Mouse (Mus musculus): Measurements from ENCODE around the gene Pcbp4. TPM values are rescaled to one million over a fixed set of nuclear protein-coding genes. Genes with fewer than 3 reads are reported as not detected.

Gene Pcbp4
- polyA plus RNA-seq, 1 experiment from 2014 or later: 61.8 TPM

DNA sequence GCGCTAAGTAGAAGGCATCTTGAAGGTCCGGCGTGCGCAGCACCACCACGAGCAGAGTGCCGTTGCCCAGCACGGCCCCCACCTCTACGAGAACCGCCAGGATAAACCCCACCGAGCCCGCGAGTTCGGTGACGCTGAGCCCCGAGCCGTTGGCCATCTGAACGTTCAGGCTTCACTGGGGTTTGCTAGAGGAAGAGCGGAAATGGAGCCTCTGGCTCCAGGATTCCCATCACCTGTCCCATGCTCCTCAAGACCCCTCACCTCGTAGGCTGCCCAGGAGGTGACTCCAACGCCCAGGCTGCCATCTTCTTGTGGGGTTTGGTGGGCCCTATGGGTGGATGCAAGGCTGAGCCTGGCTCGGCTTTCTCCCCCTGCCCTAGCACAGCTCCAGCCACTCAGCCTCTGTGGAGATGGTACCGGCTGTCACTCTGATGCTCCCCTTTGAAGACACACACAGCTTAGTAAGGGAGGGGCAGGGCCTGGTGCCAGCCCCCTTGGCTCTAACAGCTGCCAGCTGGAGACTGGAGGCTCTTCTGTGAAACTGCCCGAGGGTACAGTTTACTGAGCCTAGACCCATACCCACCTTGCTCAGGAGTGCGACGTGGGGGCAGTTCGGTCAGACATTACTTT is 12.6 kb downstream of the Pcbp4 start, which contains the start of gene Gpr62:
Gene Gpr62 (minus strand): TSS at position 368 of the 630 bp plus-strand sequence.
- 34% methylated on average over 26 of the region's 26 CpGs for WGBS
- H3K27me3 ChIP-seq: peaks cover 17% of the 10 kb centered on the region; the same call in 1 of the 2 replicates
- peak within 1 kb of the TSS; percentile 99 for H3K4me2 ChIP-seq
- no peaks in the 10 kb centered on the region for H3K9me3 ChIP-seq (replicated peaks)
- peaks cover 20% of the 10 kb centered on the region for H3K4me1 ChIP-seq (replicated peaks)
- H3K4me3 ChIP-seq: peak within 1 kb of the TSS; percentile 61
- H3K27ac ChIP-seq: peak within 1 kb of the TSS; percentile 41
- ATAC-seq (replicated peaks; ENCODE audit: insufficient number of reproducible peaks, insufficient read depth, low FRiP score, low read depth): no peak
- peaks cover 26% of the 10 kb centered on the region for H3K36me3 ChIP-seq
- H3K9ac ChIP-seq: peak within 1 kb of the TSS; percentile 58

DNA sequence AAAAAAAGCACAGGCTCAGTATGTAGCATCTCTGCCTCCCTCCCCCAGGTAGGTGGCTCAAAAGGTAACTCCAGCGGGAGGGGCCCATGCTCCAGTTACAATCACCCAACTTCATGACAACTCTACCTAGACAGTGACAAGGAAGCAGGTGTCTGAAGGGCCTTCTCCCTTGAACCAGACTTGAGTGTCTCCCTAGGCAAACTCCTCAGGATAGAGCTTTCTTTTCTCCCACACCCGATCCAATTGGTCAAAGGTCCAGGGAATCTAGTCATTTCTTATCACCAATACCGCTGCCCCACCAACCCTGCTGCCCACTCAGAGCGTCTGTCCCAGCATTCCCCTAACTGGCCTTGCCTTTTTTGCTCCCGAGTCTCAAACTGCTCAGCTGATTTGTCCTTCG is 13.6 kb downstream of the Pcbp4 start:
- Histone ChIP-seq H3K9me3 (replicated peaks) (no peaks in the 10 kb centered on the region), H3K36me3 (peaks cover 19% of the 10 kb centered on the region), H3K27me3 (peaks cover 17% of the 10 kb centered on the region; the same call in 1 of the 2 replicates), H3K4me2 (no peak overlapping the region), H3K4me3 (no peak overlapping the region), H3K4me1 (replicated peaks) (peaks cover 19% of the 10 kb centered on the region), H3K27ac (no peak overlapping the region), H3K9ac (no peak overlapping the region)
- 83% methylated on average over 6 of the region's 6 CpGs for WGBS
- ATAC-seq (replicated peaks; ENCODE audit: insufficient number of reproducible peaks, insufficient read depth, low FRiP score, low read depth): no peak

DNA sequence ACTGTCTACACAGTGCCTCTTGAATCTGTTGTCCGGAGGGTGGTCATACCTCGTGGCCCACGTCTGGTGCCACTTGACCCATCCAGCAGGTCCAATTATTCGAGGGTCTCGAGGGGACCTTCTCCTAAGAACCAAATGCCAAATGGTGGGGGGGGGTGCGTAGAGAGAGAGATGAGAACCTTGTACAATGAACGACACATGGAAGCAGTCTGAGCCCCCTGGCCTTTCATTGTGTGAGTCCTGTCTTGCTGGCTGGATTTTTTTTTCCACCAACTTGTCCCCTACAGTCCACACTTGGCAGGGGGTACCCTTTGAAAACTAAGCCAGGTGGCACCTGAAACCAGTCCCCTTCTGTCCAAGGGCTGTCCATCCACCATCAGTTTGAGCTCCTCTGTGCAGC is 14.7 kb downstream of the Pcbp4 start:
- Histone ChIP-seq H3K4me3 (no peak overlapping the region), H3K9me3 (replicated peaks) (no peaks in the 10 kb centered on the region), H3K27me3 (peaks cover 17% of the 10 kb centered on the region; the same call in 1 of the 2 replicates), H3K27ac (no peak overlapping the region), H3K4me1 (replicated peaks) (peaks cover 29% of the 10 kb centered on the region), H3K4me2 (no peak overlapping the region), H3K9ac (no peak overlapping the region), H3K36me3 (peaks cover 10% of the 10 kb centered on the region)
- WGBS: 85% methylated on average over 7 of the region's 7 CpGs
- no peak for ATAC-seq (replicated peaks; ENCODE audit: insufficient number of reproducible peaks, insufficient read depth, low FRiP score, low read depth)

DNA sequence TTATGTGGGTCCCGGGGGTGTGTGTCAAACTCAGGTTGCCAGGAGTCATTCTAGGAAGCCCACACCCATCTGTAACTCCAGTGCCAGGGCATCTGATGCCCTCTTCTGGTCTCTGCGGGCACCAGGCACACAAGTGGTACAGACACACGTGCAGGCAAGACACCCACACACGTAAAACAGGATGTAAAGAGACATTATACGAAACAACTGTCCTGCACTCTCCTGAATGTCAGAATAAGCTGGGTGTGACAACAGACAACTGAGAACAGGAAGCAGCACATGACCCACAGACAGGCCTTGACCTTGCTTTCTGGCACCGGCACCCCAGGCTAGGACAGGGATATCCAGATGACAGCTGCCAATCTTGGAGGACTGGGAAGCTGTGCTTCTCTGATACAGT is 16.2 kb downstream of the Pcbp4 start:
- Histone ChIP-seq H3K4me2 (no peak overlapping the region), H3K4me1 (replicated peaks) (peaks cover 34% of the 10 kb centered on the region), H3K27ac (no peak overlapping the region), H3K4me3 (no peak overlapping the region), H3K36me3 (no peaks in the 10 kb centered on the region), H3K9ac (no peak overlapping the region), H3K27me3 (peaks cover 9% of the 10 kb centered on the region; the same call in 1 of the 2 replicates), H3K9me3 (replicated peaks) (no peaks in the 10 kb centered on the region)
- 57% methylated on average over 6 of the region's 6 CpGs for WGBS
- ATAC-seq (replicated peaks; ENCODE audit: insufficient number of reproducible peaks, insufficient read depth, low FRiP score, low read depth): no peak

DNA sequence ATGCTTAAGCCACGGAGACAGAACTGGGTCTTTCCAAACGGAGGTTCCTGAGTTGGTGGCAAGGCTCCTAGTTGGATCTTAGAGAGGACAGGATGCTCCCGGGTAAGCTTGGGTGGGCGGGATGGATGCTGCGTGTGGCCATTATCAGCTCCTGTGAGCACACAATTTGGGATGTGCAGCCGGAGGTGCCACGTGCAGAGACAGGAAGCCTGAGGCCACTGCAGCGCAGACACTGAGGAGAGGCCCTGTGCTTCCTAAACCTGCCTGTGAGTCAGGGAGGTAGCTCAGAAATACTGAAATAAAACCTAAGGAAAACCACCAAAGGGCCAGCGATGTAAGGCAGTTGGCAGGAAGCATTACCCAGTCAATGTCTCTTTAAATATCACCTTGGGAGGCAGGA is 16.7 kb downstream of the Pcbp4 start:
- Histone ChIP-seq H3K4me1 (replicated peaks) (peaks cover 33% of the 10 kb centered on the region), H3K4me3 (no peak overlapping the region), H3K9me3 (replicated peaks) (no peaks in the 10 kb centered on the region), H3K4me2 (no peak overlapping the region), H3K9ac (no peak overlapping the region), H3K36me3 (no peaks in the 10 kb centered on the region), H3K27ac (no peak overlapping the region), H3K27me3 (peaks cover 7% of the 10 kb centered on the region; the same call in 1 of the 2 replicates)
- WGBS: 53% methylated on average over 9 of the region's 9 CpGs
- no peak for ATAC-seq (replicated peaks; ENCODE audit: insufficient number of reproducible peaks, insufficient read depth, low FRiP score, low read depth)

DNA sequence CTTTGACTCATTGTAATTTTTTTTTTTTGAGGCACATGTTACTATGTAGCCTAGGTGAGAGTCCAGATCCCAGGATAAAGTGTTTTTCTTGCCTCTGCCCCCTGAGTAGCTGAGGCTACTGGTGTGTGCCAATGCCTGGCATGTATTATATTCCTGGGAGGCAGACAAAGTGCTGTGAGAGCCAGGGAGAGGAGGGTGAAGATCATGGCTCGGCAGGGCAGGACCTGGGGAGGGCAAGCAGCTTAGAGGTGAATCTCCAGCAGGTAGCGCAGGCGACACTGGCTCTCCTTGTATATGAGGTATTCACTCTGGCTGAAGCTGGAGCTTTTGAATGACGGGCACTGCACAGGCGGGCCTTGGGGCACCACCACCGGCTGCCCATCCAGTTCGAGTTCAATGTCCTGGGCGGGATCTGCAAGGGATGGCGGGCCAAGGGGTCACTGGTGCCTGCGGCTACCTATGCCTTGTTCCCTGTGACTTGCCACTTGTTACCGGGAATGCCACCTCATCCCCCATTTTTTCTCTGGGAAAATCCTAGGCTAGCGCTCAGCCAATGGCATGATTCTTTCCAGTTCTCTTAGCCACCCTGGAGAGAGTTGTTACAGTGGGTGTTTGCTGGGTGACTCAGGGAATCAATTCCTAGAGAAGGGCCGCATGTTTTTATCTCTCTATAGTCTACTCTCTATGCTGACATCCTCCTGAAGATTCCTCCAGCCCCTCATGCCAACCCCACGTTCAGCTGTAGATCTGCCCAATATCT is 18.1 kb downstream of the Pcbp4 start:
- H3K36me3 ChIP-seq: no peaks in the 10 kb centered on the region
- no peak overlapping the region for H3K4me3 ChIP-seq
- no peak overlapping the region; the same call in 1 of the 2 replicates for H3K9ac ChIP-seq
- no peak for ATAC-seq (replicated peaks; ENCODE audit: insufficient number of reproducible peaks, insufficient read depth, low FRiP score, low read depth)
- no peak overlapping the region for H3K27ac ChIP-seq
- no peaks in the 10 kb centered on the region for H3K9me3 ChIP-seq (replicated peaks)
- H3K4me1 ChIP-seq (replicated peaks): peaks cover 36% of the 10 kb centered on the region
- 62% methylated on average over 14 of the region's 14 CpGs for WGBS
- H3K27me3 ChIP-seq: peaks cover 4% of the 10 kb centered on the region; the same call in 1 of the 2 replicates
- H3K4me2 ChIP-seq: peak overlapping the region; percentile 47

DNA sequence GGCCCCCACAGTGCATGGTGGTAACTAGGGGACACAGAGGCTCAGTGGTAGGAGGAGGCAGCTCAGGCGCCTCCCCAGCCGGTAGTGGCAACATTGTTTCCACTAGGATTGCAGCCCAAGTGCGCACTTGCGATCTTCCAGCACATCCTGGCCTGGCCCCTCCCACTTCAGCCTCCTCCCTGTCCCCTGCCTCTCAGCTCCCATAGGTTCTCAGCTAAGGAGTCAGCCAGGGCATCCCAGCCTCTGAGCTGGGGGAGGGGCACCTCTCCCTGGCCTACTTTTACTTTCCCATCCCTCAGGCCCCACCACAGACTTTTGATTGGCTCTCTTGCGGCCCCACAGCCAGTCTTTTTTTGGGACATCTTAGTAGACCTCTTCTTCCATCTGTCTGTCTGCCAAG is 18.8 kb downstream of the Pcbp4 start:
- H3K9ac ChIP-seq: no peak overlapping the region
- ATAC-seq (replicated peaks; ENCODE audit: insufficient number of reproducible peaks, insufficient read depth, low FRiP score, low read depth): no peak; the same call in 1 of the 2 replicates
- H3K27ac ChIP-seq: peak overlapping the region; percentile 44
- 14% methylated on average over 5 of the region's 5 CpGs for WGBS
- no peaks in the 10 kb centered on the region for H3K9me3 ChIP-seq (replicated peaks)
- peaks cover 2% of the 10 kb centered on the region; the same call in 1 of the 2 replicates for H3K27me3 ChIP-seq
- no peak overlapping the region for H3K4me3 ChIP-seq
- no peaks in the 10 kb centered on the region for H3K36me3 ChIP-seq
- peaks cover 42% of the 10 kb centered on the region for H3K4me1 ChIP-seq (replicated peaks)
- H3K4me2 ChIP-seq: peak overlapping the region; percentile 47

DNA sequence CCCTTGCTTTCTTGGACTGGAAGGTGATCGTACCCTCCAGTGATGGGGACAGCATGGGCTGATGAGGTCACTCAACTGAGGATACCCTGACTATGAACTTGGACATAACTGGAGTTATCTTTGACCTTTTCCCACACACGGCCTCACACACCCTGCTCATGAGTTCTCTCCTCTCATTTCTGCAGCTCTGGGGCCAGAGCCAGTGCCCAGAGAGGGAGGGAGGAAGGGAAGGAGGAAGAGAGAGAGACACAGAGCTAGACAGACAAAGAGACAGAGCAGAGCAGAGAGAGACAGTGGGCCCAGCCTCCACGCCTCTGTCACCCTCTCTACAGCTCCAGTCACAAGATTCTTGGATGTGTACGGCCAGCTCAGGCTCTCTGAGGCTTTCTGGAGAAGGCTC is 19.2 kb downstream of the Pcbp4 start:
- Histone ChIP-seq H3K4me2 (no peak overlapping the region), H3K36me3 (no peaks in the 10 kb centered on the region), H3K4me1 (replicated peaks) (peaks cover 42% of the 10 kb centered on the region), H3K27me3 (no peaks in the 10 kb centered on the region), H3K27ac (peak overlapping the region; percentile 44), H3K9me3 (replicated peaks) (no peaks in the 10 kb centered on the region), H3K9ac (no peak overlapping the region), H3K4me3 (no peak overlapping the region)
- ATAC-seq (replicated peaks; ENCODE audit: insufficient number of reproducible peaks, insufficient read depth, low FRiP score, low read depth): no peak
- WGBS: 54% methylated on average over 4 of the region's 4 CpGs

DNA sequence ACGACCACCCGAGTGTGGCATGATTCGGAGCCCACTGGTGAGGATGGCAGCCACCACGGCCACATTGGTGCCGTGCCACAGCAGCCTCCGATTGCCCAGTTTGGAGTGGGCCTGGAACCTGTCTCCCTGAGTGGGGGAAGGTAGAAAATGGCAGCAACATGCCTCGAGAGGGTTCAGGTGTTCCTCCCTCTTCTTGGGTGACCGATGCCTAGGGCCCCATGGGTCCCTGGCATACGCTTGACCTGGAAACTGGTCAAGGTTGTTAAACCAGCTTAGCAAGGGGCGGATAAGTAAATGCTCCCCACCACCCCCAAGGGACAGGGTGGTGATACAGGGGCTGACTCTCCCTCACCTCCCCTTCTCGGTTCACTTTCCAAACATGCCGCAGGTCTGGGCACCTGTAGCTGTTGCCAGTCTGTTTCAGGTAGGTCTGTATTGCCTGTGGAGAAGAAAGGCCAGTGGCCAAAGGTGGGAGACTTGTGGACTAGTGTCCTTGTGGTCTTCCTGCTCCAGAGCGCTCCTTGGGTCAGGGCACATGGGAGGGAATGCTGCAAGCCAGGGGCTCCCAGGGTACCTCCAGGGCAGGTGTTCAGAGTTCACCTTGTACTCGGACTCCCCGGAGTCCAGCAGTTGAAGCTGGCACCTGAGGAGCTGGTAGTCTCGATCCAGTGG is 20.1 kb downstream of the Pcbp4 start:
- WGBS: 86% methylated on average over 16 of the region's 16 CpGs
- Histone ChIP-seq H3K9me3 (replicated peaks) (no peaks in the 10 kb centered on the region), H3K4me1 (replicated peaks) (peaks cover 50% of the 10 kb centered on the region), H3K27ac (no peak overlapping the region), H3K36me3 (no peaks in the 10 kb centered on the region), H3K27me3 (no peaks in the 10 kb centered on the region), H3K9ac (no peak overlapping the region), H3K4me2 (no peak overlapping the region), H3K4me3 (no peak overlapping the region)
- no peak for ATAC-seq (replicated peaks; ENCODE audit: insufficient number of reproducible peaks, insufficient read depth, low FRiP score, low read depth)

DNA sequence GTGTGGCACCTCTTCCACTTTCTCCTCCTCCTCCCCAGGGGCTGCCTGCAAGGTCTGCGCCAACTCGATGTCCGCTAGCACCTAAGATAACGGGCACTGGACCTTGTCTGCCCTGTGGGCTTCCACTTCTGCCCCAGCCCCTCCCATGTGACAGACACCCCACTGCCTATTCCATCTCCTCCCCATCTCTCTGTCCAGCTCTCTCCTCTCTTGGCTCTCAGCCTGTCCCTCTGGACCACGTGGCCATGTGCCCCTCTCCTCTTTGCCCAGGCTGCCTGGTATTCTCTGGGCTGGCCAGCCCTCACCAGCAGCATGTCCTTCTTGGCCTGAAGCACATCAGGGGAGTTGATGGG is 20.6 kb downstream of the Pcbp4 start:
- Histone ChIP-seq H3K9ac (no peak overlapping the region), H3K36me3 (no peaks in the 10 kb centered on the region), H3K27ac (no peak overlapping the region), H3K9me3 (replicated peaks) (no peaks in the 10 kb centered on the region), H3K4me3 (no peak overlapping the region), H3K4me2 (no peak overlapping the region), H3K27me3 (no peaks in the 10 kb centered on the region), H3K4me1 (replicated peaks) (peaks cover 51% of the 10 kb centered on the region)
- no peak for ATAC-seq (replicated peaks; ENCODE audit: insufficient number of reproducible peaks, insufficient read depth, low FRiP score, low read depth)
- WGBS: 69% methylated on average over 5 of the region's 5 CpGs

DNA sequence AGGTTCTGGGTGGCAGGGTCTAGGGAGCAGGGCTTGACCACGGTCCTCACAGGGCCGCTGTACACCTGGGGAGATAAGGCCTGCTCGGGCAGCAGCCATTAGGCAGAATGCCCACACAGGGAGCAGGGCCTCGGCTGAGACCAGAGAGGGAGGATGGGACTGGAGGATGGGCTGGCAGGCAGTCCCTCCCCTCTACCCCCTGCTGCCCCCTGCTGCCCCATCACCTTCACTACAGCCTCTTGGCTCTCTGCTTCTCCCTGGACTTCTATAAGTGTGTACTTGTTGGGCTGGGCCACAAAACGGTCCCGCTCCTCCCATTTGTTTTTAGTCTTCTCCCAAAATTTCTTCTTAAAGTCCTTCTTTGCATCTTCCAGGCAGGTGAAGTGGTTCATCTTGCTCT is 21.4 kb downstream of the Pcbp4 start:
- Histone ChIP-seq H3K27me3 (no peaks in the 10 kb centered on the region), H3K4me2 (peak overlapping the region; percentile 24; the same call in 1 of the 2 replicates), H3K4me3 (no peak overlapping the region), H3K27ac (no peak overlapping the region), H3K36me3 (no peaks in the 10 kb centered on the region), H3K9me3 (replicated peaks) (no peaks in the 10 kb centered on the region), H3K4me1 (replicated peaks) (peaks cover 51% of the 10 kb centered on the region), H3K9ac (no peak overlapping the region)
- 5% methylated on average over 6 of the region's 6 CpGs for WGBS
- no peak for ATAC-seq (replicated peaks; ENCODE audit: insufficient number of reproducible peaks, insufficient read depth, low FRiP score, low read depth)
